In the genomic region with DNA sequence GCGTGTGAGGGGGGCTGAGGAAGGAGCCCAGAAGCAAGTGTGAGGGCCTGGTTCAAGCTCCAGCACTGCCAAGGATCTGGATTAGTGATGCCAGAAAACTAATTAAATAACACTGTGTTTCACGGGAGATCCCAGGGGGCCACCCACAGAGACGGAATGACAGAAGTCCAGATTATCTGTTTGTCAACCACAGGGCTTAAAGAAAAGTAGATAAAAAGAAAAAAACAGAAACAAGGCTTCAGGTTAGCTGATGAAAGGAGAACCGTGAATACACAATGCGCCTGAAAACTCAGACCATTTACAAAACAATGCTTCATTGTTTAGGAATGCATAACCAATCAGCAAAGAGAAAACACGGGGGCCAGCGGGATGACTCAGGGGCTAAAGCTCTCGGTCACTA, we compare ENCODE assay signal across 22 mouse cellular contexts. TPM values are rescaled to one million over a fixed set of nuclear protein-coding genes. Genes with fewer than 3 reads are reported as not detected.
DNase-seq lines count a peak whose midpoint lies in the region; ATAC-seq and TF ChIP-seq lines count a peak whose summit lies in the region.
"Had no signal": no experiment of that assay in that cellular context is flagged by ENCODE, and none has a peak within 500 bp of the region (broad histone marks: within the 10 kb centered on the region; RNA-seq: fewer than 3 reads in every experiment).

No protein-coding gene starts in this region.

- H3K4me2 ChIP-seq in hindbrain, embryonic 11.5 days (replicated peaks; ENCODE audit: low read depth, low read length): no peak overlapping the region
- H3K4me2 ChIP-seq in hindbrain, embryonic 16.5 days (ENCODE audit: low read length): no peak overlapping the region
- H3K4me2 ChIP-seq in midbrain, postnatal 0 days (ENCODE audit: low read depth, low read length, poor library complexity, severe bottlenecking): no peak overlapping the region
- H3K4me2 ChIP-seq: intestine, embryonic 15.5 days; limb, embryonic 12.5 days; liver, embryonic 15.5 days had no signal

- peak; percentile 55 to 57 for DNase-seq in cerebellum, postnatal 14 days
- DNase-seq in cerebellum, adult 11-12 months: no peak
- peak; percentile 30 for DNase-seq in hindbrain, embryonic 11.5 days (ENCODE audit: low spot score)
- peak; percentile 61 for DNase-seq in MN1 (ENCODE audit: low spot score)
- DNase-seq in midbrain, postnatal 0 days (ENCODE audit: low spot score): peak; percentile 51
- DNase-seq in kidney, adult 8-10 months: no peak
- DNase-seq: adrenal gland, adult 2 months; heart, adult 2 months; kidney, postnatal 14 days; thymus, postnatal 36 days had no signal

- H3K27me3 ChIP-seq in hindbrain, embryonic 11.5 days (ENCODE audit: control insufficient read depth, insufficient read depth, low read length): peaks cover 17% of the 10 kb centered on the region
- H3K27me3 ChIP-seq in hindbrain, embryonic 16.5 days (replicated peaks; ENCODE audit: control insufficient read depth, insufficient read depth, low read length): no peaks in the 10 kb centered on the region
- H3K27me3 ChIP-seq in midbrain, postnatal 0 days (ENCODE audit: insufficient read depth, low read length): no peaks in the 10 kb centered on the region

- no peak overlapping the region for H3K9ac ChIP-seq in hindbrain, embryonic 11.5 days (ENCODE audit: low read depth, low read length)
- H3K9ac ChIP-seq in hindbrain, embryonic 16.5 days (ENCODE audit: low read depth, low read length): no peak overlapping the region
- H3K9ac ChIP-seq in midbrain, postnatal 0 days (replicated peaks; ENCODE audit: low read length, poor library complexity, severe bottlenecking): no peak overlapping the region
- H3K9ac ChIP-seq: intestine, embryonic 15.5 days; limb, embryonic 12.5 days; liver, embryonic 15.5 days had no signal

- H3K4me3 ChIP-seq in hindbrain, embryonic 11.5 days (ENCODE audit: low read depth, low read length): no peak overlapping the region
- no peak overlapping the region for H3K4me3 ChIP-seq in hindbrain, embryonic 16.5 days (ENCODE audit: low read length)
- no peak overlapping the region for H3K4me3 ChIP-seq in midbrain, postnatal 0 days (ENCODE audit: low read depth, low read length)
- H3K4me3 ChIP-seq: heart, adult 2 months; intestine, embryonic 15.5 days; limb, embryonic 12.5 days; liver, embryonic 15.5 days had no signal

- H3K4me1 ChIP-seq in hindbrain, embryonic 11.5 days (replicated peaks; ENCODE audit: control insufficient read depth, insufficient read depth, low read length): no peaks in the 10 kb centered on the region
- no peaks in the 10 kb centered on the region for H3K4me1 ChIP-seq in hindbrain, embryonic 16.5 days (ENCODE audit: control insufficient read depth, insufficient read depth, low read depth, low read length)
- H3K4me1 ChIP-seq in midbrain, postnatal 0 days (ENCODE audit: insufficient read depth, low read length): no peaks in the 10 kb centered on the region
- H3K4me1 ChIP-seq: intestine, embryonic 15.5 days; liver, embryonic 15.5 days had no signal

- ATAC-seq in hindbrain, embryonic 11.5 days (ENCODE audit: low FRiP score): no peak
- no peak for ATAC-seq in hindbrain, embryonic 16.5 days
- no peak for ATAC-seq in midbrain, postnatal 0 days (ENCODE audit: low FRiP score)
- ATAC-seq in activated CD4-positive, CD25-positive, alpha-beta regulatory T cell, adult 4 months: no peak
- ATAC-seq: intestine, embryonic 15.5 days had no signal

- H3K36me3 ChIP-seq in hindbrain, embryonic 11.5 days (ENCODE audit: control insufficient read depth, insufficient read depth, low read length): no peaks in the 10 kb centered on the region
- peaks cover 14% of the 10 kb centered on the region; the same call in 1 of the 2 replicates for H3K36me3 ChIP-seq in hindbrain, embryonic 16.5 days (ENCODE audit: control insufficient read depth, insufficient read depth, low read length)
- H3K36me3 ChIP-seq in midbrain, postnatal 0 days (ENCODE audit: insufficient read depth, low read length): peaks cover 27% of the 10 kb centered on the region
- H3K36me3 ChIP-seq: G1E; intestine, embryonic 15.5 days; limb, embryonic 12.5 days; liver, embryonic 15.5 days had no signal

- no peak for TF ChIP-seq CTCF in midbrain, postnatal 0 days (IDR thresholded peaks at IDR 0.05)

- no peak overlapping the region for H3K27ac ChIP-seq in hindbrain, embryonic 11.5 days (ENCODE audit: low read depth, low read length)
- no peak overlapping the region for H3K27ac ChIP-seq in hindbrain, embryonic 16.5 days (ENCODE audit: low read depth, low read length)
- H3K27ac ChIP-seq in midbrain, postnatal 0 days (ENCODE audit: low read depth, low read length): no peak overlapping the region
- H3K27ac ChIP-seq: heart, adult 2 months; intestine, embryonic 15.5 days; limb, embryonic 12.5 days; liver, embryonic 15.5 days; stomach, postnatal 0 days had no signal

- H3K9me3 ChIP-seq in hindbrain, embryonic 11.5 days (ENCODE audit: control insufficient read depth, low read length): no peaks in the 10 kb centered on the region
- no peaks in the 10 kb centered on the region for H3K9me3 ChIP-seq in hindbrain, embryonic 16.5 days (ENCODE audit: control insufficient read depth, low read length)
- no peaks in the 10 kb centered on the region for H3K9me3 ChIP-seq in midbrain, postnatal 0 days (ENCODE audit: low read length)
- H3K9me3 ChIP-seq: G1E; intestine, embryonic 15.5 days; limb, embryonic 12.5 days; liver, embryonic 15.5 days had no signal

- 1% methylated on average over 8 of the region's 8 CpGs for WGBS in hindbrain, embryonic 11.5 days
- 4% methylated on average over 8 of the region's 8 CpGs for WGBS in hindbrain, embryonic 16.5 days
- 5% methylated on average over 8 of the region's 8 CpGs for WGBS in midbrain, postnatal 0 days

RNA-seq across cellular contexts. Expression of a gene that starts 12.9 kb away (rescaled TPM):
- polyA plus RNA-seq in hindbrain, embryonic 11.5 days (2014; fragmentation: Nextera tagmentation; extraction: Ambion mirVana): 38.7 and 46.7 TPM in 2 replicates
- polyA plus RNA-seq in hindbrain, embryonic 16.5 days (2015; fragmentation: Nextera tagmentation; extraction: Ambion mirVana): 149 and 164 TPM in 2 replicates
- 192 and 206 TPM in 2 replicates for total RNA-seq in midbrain, postnatal 0 days (2014; rRNA removed)
- 115 and 124 TPM in 2 replicates for polyA plus RNA-seq in midbrain, postnatal 0 days (2015; fragmentation: Nextera tagmentation; extraction: Ambion mirVana)
- polyA plus RNA-seq in activated CD4-positive, CD25-positive, alpha-beta regulatory T cell, adult 4 months (2017; shearing (Covaris generic)): not detected
- total RNA-seq: heart, postnatal 25 days had no signal
- polyA plus RNA-seq: G1E; spleen, adult 2 months had no signal

RNA-seq across cellular contexts. Expression of a gene that starts 17.3 kb away (rescaled TPM):
- polyA plus RNA-seq in hindbrain, embryonic 11.5 days (2014; fragmentation: Nextera tagmentation; extraction: Ambion mirVana): not detected in 2 replicates
- polyA plus RNA-seq in hindbrain, embryonic 16.5 days (2015; fragmentation: Nextera tagmentation; extraction: Ambion mirVana): not detected in 2 replicates
- total RNA-seq in midbrain, postnatal 0 days (2014; rRNA removed): not detected in 2 replicates
- not detected in 2 replicates for polyA plus RNA-seq in midbrain, postnatal 0 days (2015; fragmentation: Nextera tagmentation; extraction: Ambion mirVana)
- not detected for polyA plus RNA-seq in activated CD4-positive, CD25-positive, alpha-beta regulatory T cell, adult 4 months (2017; shearing (Covaris generic))
- total RNA-seq: adrenal gland, adult 2 months; G1E; heart, adult 2 months; heart, postnatal 25 days; layer of hippocampus, postnatal 14 days had no signal
- polyA plus RNA-seq: adrenal gland, adult 2 months; cortical plate, adult 2 months; G1E; heart, adult 2 months; intestine, embryonic 15.5 days; limb, embryonic 12.5 days; liver, embryonic 15.5 days; neural tube, embryonic 14.5 days; spleen, adult 2 months; stomach, postnatal 0 days had no signal

RNA-seq across cellular contexts. Expression of a gene that starts 25.5 kb away (rescaled TPM):
- 1.2 and 1.3 TPM in 2 replicates for polyA plus RNA-seq in hindbrain, embryonic 11.5 days (2014; fragmentation: Nextera tagmentation; extraction: Ambion mirVana)
- polyA plus RNA-seq in hindbrain, embryonic 16.5 days (2015; fragmentation: Nextera tagmentation; extraction: Ambion mirVana): 8.3 and 8.4 TPM in 2 replicates
- total RNA-seq in midbrain, postnatal 0 days (2014; rRNA removed): 10.0 and 11.7 TPM in 2 replicates
- polyA plus RNA-seq in midbrain, postnatal 0 days (2015; fragmentation: Nextera tagmentation; extraction: Ambion mirVana): 7.3 and 8.5 TPM in 2 replicates
- not detected for polyA plus RNA-seq in activated CD4-positive, CD25-positive, alpha-beta regulatory T cell, adult 4 months (2017; shearing (Covaris generic))
- polyA plus RNA-seq: G1E; limb, embryonic 12.5 days had no signal

Comparison
In these comparisons a context has a peak if more than half of its experiments do, and no peak if none do; other contexts are left out.
1. DNase-seq: peak in cerebellum, postnatal 14 days (2 of 2), hindbrain, embryonic 11.5 days (single experiment), MN1 (single experiment) and midbrain, postnatal 0 days (single experiment); none in cerebellum, adult 11-12 months (single experiment) and kidney, adult 8-10 months (0 of 2).
2. RNA of a gene that starts 12.9 kb away (polyA plus RNA-seq): 149 to 164 TPM in hindbrain, embryonic 16.5 days, 115 to 124 TPM in midbrain, postnatal 0 days and 38.7 to 46.7 TPM in hindbrain, embryonic 11.5 days; not detected in activated CD4-positive, CD25-positive, alpha-beta regulatory T cell, adult 4 months; every median in the first group is over 10 times any median in the second.